Mouse (Mus musculus) midbrain, postnatal 0 days (tissue): ENCODE results near the gene Rbm47. TPM values are rescaled to one million over a fixed set of nuclear protein-coding genes. Genes with fewer than 3 reads are reported as not detected.

Experiments used
- ATAC-seq: fragments of 200-750 bp; cut with Nextera tagmentation; 2 replicates; pipeline ENCODE4 v1.8.0; 2017; ENCODE audit warnings: moderate number of reproducible peaks, mild to moderate bottlenecking, moderate TSS enrichment, moderate library complexity; ENCODE audit not compliant: low FRiP score
- DNase-seq: peaks from one replicate; pipeline ENCODE4 v3.0.0-alpha.2; 2015; ENCODE audit warnings: low spot score
- H3K27ac ChIP-seq: fragments of 300-500 bp; sonication (generic); 2 replicates; pipeline ENCODE4 v1.5.1; 2014; ENCODE audit warnings: low read depth, mild to moderate bottlenecking, low read length, mixed read lengths
- H3K27me3 ChIP-seq: fragments of 300-500 bp; sonication (generic); 2 replicates; pipeline ENCODE4 v1.6.1; 2014; ENCODE audit warnings: low read length, control low read depth, mixed read lengths; ENCODE audit not compliant: insufficient read depth
- H3K36me3 ChIP-seq: fragments of 300-500 bp; sonication (generic); 2 replicates; pipeline ENCODE4 v1.6.1; 2014; ENCODE audit warnings: low read length, control low read depth, mixed read lengths; ENCODE audit not compliant: insufficient read depth
- H3K4me1 ChIP-seq: fragments of 300-500 bp; sonication (generic); 2 replicates; pipeline ENCODE4 v1.6.1; 2014; ENCODE audit warnings: mild to moderate bottlenecking, control low read depth, antibody characterized with exemption, low read length, mixed read lengths; ENCODE audit not compliant: insufficient read depth
- H3K4me2 ChIP-seq: fragments of 300-500 bp; sonication (generic); 2 replicates; pipeline ENCODE4 v1.6.1; 2014; ENCODE audit warnings: low read depth, mild to moderate bottlenecking, low read length, mixed read lengths; ENCODE audit not compliant: poor library complexity, severe bottlenecking
- H3K4me3 ChIP-seq: fragments of 300-500 bp; sonication (generic); 2 replicates; pipeline ENCODE4 v1.5.1; 2014; ENCODE audit warnings: low read depth, mild to moderate bottlenecking, low read length, moderate library complexity
- H3K9ac ChIP-seq: fragments of 300-500 bp; sonication (generic); replicated peaks from 2 replicates; pipeline ENCODE4 v1.6.1; 2014; ENCODE audit warnings: mild to moderate bottlenecking, low read length, moderate library complexity, mixed read lengths; ENCODE audit not compliant: poor library complexity, severe bottlenecking
- H3K9me3 ChIP-seq: fragments of 300-500 bp; sonication (generic); 2 replicates; pipeline ENCODE4 v1.6.1; 2016; ENCODE audit warnings: low read length, control low read depth
- CTCF ChIP-seq: IDR thresholded peaks from 2 replicates; pipeline ENCODE4 v1.5.1; 2016; ENCODE audit warnings: antibody characterized with exemption, mild to moderate bottlenecking
- WGBS: fragments of 180-500 bp; shearing (Covaris S2); extraction: QIAGEN DNeasy Blood & Tissue Kit; methylation state at CpG from one replicate; pipeline ENCODE4 v1.1.7; 2014; 5-methylcytosine and 5-hydroxymethylcytosine counted together
- polyA plus RNA-seq: library from polyadenylated mRNA; unstranded; fragments of >200 nt; fragmentation: Nextera tagmentation; extraction: Ambion mirVana; gene quantifications from 2 replicates; pipeline ENCODE4 v1.2.1, GENCODE M21; 2015
- total RNA-seq: library from RNA; depleted of rRNA; stranded (reverse); fragments of >200 nt; gene quantifications from 2 replicates; pipeline ENCODE4 v1.2.3, GENCODE M21; 2014

Rbm47 gene
- total and polyA plus RNA-seq, 2 experiments from 2014 or later: 1.4 to 2.5 TPM

- no peaks in the 10 kb centered on the region for H3K4me1 ChIP-seq
- no peak within 1 kb of the TSS for H3K4me2 ChIP-seq
- 69% methylated on average over 14 of the region's 14 CpGs for WGBS
- no peak for TF ChIP-seq CTCF
- no peak within 1 kb of the TSS for H3K4me3 ChIP-seq
- ATAC-seq: no peak
- no peak within 1 kb of the TSS for H3K9ac ChIP-seq
- no peaks in the 10 kb centered on the region for H3K27me3 ChIP-seq
- no peak within 1 kb of the TSS for H3K27ac ChIP-seq
- DNase-seq: no peak
- H3K9me3 ChIP-seq: no peaks in the 10 kb centered on the region
- H3K36me3 ChIP-seq: no peaks in the 10 kb centered on the region
Observed at GRCm38 (mm10) chr5:66004134-66004925, 168.6 kb downstream of the Rbm47 start, which contains the start of gene 9130230L23Rik. 9130230L23Rik (minus strand) TSS chr5:66004285.

- 69% methylated on average over 5 of the region's 5 CpGs for WGBS
- DNase-seq (no peak), ATAC-seq (no peak)
- H3K9ac ChIP-seq: no peak overlapping the region
- H3K36me3 ChIP-seq: no peaks in the 10 kb centered on the region
- no peak for TF ChIP-seq CTCF
- no peak overlapping the region for H3K4me3 ChIP-seq
- H3K27ac ChIP-seq: no peak overlapping the region
- H3K9me3 ChIP-seq: no peaks in the 10 kb centered on the region
- H3K4me1 ChIP-seq: no peaks in the 10 kb centered on the region
- no peaks in the 10 kb centered on the region for H3K27me3 ChIP-seq
- no peak overlapping the region for H3K4me2 ChIP-seq
Observed at GRCm38 (mm10) chr5:66001232-66001631, 171.7 kb downstream of the Rbm47 start.

- DNase-seq (no peak), ATAC-seq (no peak)
- Histone ChIP-seq H3K4me3 (no peak overlapping the region), H3K4me2 (no peak overlapping the region), H3K9ac (no peak overlapping the region), H3K36me3 (no peaks in the 10 kb centered on the region), H3K4me1 (no peaks in the 10 kb centered on the region), H3K27me3 (no peaks in the 10 kb centered on the region), H3K9me3 (no peaks in the 10 kb centered on the region), H3K27ac (no peak overlapping the region)
- WGBS: 71% methylated on average over 6 of the region's 6 CpGs
- TF ChIP-seq CTCF: no peak
Observed at GRCm38 (mm10) chr5:66000567-66001125, 172.3 kb downstream of the Rbm47 start.

GRCm38 (mm10) chr5:66000074-66000473 lies 172.8 kb downstream of the Rbm47 start:
- 80% methylated on average over 7 of the region's 7 CpGs for WGBS
- H3K4me3 ChIP-seq: no peak overlapping the region
- no peak overlapping the region for H3K4me2 ChIP-seq
- no peaks in the 10 kb centered on the region for H3K9me3 ChIP-seq
- no peak overlapping the region for H3K27ac ChIP-seq
- no peak for TF ChIP-seq CTCF
- H3K36me3 ChIP-seq: no peaks in the 10 kb centered on the region
- no peaks in the 10 kb centered on the region for H3K4me1 ChIP-seq
- no peaks in the 10 kb centered on the region for H3K27me3 ChIP-seq
- ATAC-seq (no peak), DNase-seq (no peak)
- no peak overlapping the region for H3K9ac ChIP-seq

GRCm38 (mm10) chr5:65999106-65999505 lies 173.8 kb downstream of the Rbm47 start:
- Histone ChIP-seq H3K4me3 (no peak overlapping the region), H3K27ac (no peak overlapping the region), H3K4me2 (no peak overlapping the region), H3K9me3 (no peaks in the 10 kb centered on the region), H3K9ac (no peak overlapping the region), H3K36me3 (no peaks in the 10 kb centered on the region), H3K27me3 (no peaks in the 10 kb centered on the region), H3K4me1 (no peaks in the 10 kb centered on the region)
- DNase-seq (no peak), ATAC-seq (no peak)
- WGBS: 89% methylated on average over 7 of the region's 7 CpGs
- no peak for TF ChIP-seq CTCF

GRCm38 (mm10) chr5:65997813-65998212 lies 175.1 kb downstream of the Rbm47 start:
- no peaks in the 10 kb centered on the region for H3K9me3 ChIP-seq
- DNase-seq (no peak), ATAC-seq (no peak)
- no peaks in the 10 kb centered on the region for H3K27me3 ChIP-seq
- TF ChIP-seq CTCF: no peak
- H3K4me3 ChIP-seq: no peak overlapping the region
- H3K9ac ChIP-seq: no peak overlapping the region
- no peaks in the 10 kb centered on the region for H3K4me1 ChIP-seq
- H3K4me2 ChIP-seq: no peak overlapping the region
- no peaks in the 10 kb centered on the region for H3K36me3 ChIP-seq
- no peak overlapping the region for H3K27ac ChIP-seq
